Mouse (Mus musculus): ENCODE measurements around the gene Arl4c. TPM values are rescaled to one million over a fixed set of nuclear protein-coding genes. Genes with fewer than 3 reads are reported as not detected.

Arl4c gene
- total RNA-seq, 2 experiments from 2014 or later, result 4.7 to 5.5 TPM

- peak; percentile 34 to 63 for DNase-seq
Observed at GRCm38 (mm10) chr1:88700961-88701861, 810 bp downstream of the Arl4c start.

- DNase-seq, result peak; percentile 22 to 38
Observed at GRCm38 (mm10) chr1:88699856-88700791, 1.9 kb downstream of the Arl4c start.

GRCm38 (mm10) chr1:88699401-88699800 is 2.6 kb downstream of the Arl4c start:
- DNase-seq, result peak; percentile 50

GRCm38 (mm10) chr1:88698926-88699325 is 3.1 kb downstream of the Arl4c start:
- DNase-seq, result no peak

- DNase-seq, result no peak
Observed at GRCm38 (mm10) chr1:88698131-88698530, 3.9 kb downstream of the Arl4c start.

GRCm38 (mm10) chr1:88696408-88696807 is 5.6 kb downstream of the Arl4c start:
- no peak for DNase-seq

DNA sequence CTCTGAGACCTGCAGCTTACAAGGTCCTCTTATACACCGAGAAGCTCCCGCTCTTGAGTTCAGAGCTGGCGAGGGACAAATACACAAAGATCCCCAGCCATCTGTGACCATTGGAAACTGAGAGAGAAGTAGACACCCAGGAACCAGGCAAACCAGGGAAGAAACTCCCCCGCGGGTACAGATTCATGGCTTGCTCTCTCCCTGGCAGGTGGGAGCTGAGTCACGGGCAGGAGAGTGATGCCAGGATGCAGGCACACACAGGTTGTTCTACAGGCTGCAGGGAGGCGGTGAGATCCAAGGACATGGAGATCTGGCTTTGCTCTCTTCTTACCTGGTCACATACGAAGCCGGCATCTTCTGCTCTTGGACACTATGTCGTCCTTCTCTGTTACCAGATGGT is 7.7 kb downstream of the Arl4c start:
- no peak for DNase-seq

DNA sequence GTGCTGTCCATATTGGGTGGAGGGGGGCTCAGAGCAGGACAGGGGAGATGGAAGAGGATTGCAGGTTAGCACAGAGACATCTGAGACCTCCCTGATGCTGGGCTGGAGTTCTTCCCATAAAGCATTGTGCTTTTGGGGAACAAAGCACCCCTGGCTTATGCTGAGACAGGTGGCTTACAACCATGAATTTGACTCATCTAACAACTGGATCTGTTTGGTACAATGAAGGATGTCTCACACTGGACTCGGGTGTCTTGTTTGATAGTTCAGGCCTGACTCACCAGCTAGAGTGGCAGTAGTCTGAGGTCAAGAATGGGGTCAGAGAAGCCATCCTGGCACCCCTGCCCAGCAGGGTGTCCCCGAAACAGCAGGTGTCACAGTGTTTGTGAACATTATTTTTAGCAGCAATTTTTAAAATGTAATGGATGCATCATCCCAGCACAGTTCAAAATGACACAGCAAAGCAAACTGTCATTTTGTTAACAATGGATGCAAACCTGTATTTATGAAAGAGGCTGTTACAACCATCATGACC is 9.7 kb downstream of the Arl4c start:
- DNase-seq, result no peak

- DNase-seq, result no peak
Observed at GRCm38 (mm10) chr1:88690601-88691000, 11.4 kb downstream of the Arl4c start.

DNA sequence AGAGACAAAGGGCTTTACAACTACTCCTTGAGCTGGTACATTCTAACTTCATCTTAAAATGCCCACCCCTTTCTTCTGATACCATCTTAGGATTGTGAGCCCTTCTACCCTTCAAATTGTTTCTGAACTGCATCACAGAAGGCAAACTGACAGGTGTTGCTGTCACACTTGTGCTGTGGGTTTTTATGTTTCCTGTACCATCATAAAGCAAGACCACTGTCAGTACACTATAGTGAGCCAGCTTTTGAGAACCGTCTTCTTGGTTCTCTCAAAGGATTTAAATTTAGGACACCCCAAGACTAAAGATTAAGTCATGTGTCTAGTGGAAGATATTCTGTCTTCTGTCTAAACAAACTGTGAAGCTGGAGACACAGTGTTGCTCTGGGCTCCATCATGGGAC is 17.3 kb downstream of the Arl4c start:
- DNase-seq, result no peak

GRCm38 (mm10) chr1:88681596-88681995 is 20.4 kb downstream of the Arl4c start:
- DNase-seq, result no peak

GRCm38 (mm10) chr1:88680804-88681203 is 21.2 kb downstream of the Arl4c start:
- DNase-seq, result no peak

- no peak for DNase-seq
Observed at GRCm38 (mm10) chr1:88678231-88678739, 23.7 kb downstream of the Arl4c start.

DNA sequence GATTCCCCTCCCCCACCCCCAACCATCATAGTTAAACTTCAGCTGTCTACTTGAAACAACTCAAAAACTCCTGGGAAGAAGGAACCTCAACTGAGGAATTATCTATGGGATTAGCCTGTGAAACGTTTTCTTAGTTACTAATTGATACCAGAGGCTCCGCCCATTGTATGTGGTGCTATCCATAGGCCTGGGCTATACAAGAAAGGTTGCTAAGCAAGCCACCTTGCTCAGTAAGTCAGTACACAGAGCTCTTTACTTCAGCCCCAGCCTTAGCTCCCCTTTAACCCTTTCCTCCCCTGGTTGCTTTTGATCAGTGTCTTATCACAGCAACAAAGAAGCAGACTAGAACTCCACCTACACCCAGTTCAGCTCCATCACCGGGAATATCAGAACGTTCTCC is 31.2 kb downstream of the Arl4c start:
- no peak for DNase-seq

DNA sequence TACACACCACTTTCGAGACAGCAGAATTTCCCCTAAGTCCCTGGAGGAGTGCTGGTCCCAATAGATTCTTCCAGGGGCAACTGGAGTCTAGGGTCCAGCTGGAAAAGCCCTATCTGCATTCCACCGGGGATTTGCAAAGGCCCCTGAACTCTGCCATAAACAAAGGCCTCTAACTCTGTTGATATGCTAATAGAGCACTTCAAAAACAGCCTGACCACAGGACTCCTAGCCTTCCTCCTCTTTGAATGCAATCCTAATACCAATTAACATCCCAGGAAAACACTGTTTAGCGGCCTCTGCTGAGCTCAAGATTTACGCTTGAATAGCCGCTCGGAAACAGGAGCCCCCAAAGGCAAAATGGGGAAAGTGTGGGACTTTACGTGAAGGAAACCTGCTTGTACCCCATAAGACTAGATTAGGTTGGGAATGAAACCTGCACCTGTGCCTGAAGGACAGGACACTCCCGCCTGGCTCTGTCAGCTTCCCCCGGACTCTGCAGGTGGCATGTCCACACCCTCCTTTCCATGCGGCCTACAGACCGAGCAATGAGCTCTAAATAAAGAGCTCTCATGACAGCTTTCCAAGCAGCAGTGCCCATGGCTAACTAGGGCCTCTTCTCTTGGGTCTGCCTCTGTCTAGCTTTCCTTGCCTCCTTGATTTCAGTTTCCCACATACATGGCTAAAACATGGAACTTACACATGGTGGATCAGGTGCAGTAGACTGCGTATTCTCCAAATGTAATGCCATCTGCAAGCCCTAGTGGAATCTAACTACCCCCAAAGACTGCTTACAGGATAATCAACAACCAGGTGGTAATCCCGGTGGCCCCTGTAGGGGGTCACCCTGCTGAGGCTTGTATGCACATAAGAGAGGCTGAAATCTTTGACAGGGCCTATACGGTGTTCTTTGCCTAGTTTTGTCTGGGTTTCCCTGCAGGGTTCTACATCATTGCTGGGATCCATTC is 32.9 kb downstream of the Arl4c start:
- DNase-seq, result no peak

DNA sequence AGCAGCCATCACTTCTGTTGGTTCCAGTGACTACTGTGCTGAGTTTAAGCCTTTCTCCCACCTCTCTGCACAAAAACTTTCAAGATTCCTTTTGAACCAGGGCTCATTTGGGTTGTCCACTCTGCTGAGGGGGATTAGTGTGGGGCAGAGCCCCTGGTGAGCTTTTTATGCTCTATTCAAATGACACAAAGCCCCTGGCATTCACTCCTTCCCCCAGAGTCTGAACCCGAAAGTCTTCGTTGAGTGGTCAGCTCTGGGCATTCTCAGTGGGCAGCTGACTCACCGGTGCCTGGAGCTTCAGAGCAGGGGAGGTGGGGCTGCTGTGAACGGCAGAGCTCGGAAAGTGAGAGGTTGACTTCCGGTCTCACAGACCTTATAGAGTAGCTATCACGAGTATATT is 33.7 kb downstream of the Arl4c start:
- DNase-seq, result no peak

- no peak for DNase-seq
Observed at GRCm38 (mm10) chr1:88664623-88665022, 37.4 kb downstream of the Arl4c start.

DNA sequence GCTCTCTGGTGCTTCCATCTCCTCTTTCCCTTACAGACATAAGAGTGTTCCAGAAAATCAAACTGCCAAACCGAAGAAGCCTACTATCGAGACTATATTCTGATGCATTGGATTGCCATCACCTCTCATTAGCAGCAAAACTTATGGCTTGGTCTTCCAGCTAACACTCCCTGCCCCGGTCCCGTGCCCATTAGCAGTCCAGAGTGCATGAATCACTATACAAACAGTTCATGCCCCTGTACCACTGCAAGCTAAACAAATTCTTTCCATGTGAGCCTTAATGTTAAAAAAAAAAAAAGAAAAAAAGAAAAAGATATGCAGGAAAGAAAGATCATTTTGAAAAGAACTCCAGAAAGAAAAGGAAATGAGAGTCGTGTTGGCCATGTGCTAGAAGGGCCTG is 39.3 kb downstream of the Arl4c start:
- no peak for DNase-seq

DNA sequence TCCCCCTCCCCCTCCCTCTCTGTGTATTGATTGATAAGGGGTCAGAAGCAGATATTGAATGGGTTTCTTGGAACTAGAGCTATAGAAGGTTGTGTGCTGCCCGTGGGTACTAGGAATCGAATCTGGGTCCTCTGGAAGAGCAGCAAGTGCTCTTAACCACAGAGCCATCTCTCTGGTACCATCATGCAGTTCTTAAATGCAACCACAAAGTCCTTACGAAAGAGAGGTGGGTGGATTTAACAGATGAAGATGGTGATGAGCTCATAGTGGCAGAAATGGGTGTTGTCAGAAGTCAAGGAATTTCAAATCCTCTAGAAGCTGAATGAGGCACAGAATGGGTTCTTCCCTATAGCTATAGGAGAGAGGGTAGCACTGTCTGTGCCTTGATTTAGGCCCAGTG is 40.8 kb downstream of the Arl4c start:
- DNase-seq, result no peak

DNA sequence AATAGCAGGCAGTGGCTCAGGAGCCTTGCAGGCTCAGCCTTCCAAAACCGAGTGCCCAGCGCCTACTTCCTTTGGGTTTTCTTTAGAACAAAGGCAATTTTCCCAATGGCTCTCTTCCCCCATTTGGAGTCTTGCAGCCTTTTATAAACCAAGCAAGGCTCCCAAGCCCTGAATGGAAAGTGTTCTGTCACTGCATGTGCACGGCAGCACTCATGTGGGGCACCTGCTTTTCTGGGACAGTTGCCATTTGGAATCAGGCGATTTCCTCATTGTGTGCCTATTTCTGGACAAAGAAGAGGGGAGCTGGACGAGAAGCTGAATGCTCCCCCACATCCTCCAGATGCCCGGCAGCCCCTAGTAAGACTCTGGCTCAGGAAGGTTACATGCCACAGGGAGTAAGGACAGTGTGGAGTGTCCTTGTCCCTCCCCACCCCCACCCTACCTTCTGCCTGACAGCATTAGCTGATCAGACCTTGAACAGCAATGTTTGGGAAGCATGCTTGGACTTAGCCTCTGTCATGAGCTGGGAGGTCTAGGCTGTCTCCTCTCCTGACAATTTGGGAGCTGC is 43.6 kb downstream of the Arl4c start:
- DNase-seq, result peak; percentile 87

GRCm38 (mm10) chr1:88656096-88656480 is 45.9 kb downstream of the Arl4c start:
- DNase-seq, result no peak
